Mouse (Mus musculus) hindbrain, embryonic 14.5 days (tissue): Measurements from ENCODE around the gene Cox14. TPM values are rescaled to one million over a fixed set of nuclear protein-coding genes. Genes with fewer than 3 reads are reported as not detected.
A peak's percentile ranks its signal among the peaks of the same experiment; 100 is the strongest.
"Not testable (repeated sequence)": the region's sequence is repeated elsewhere in the genome, so short reads cannot be mapped to it uniquely, and the experiment has no call there.

ENCODE experiments used
- ATAC-seq: fragments of 200-750 bp; cut with Nextera tagmentation; 2 replicates; pipeline ENCODE4 v1.8.0; 2017; ENCODE audit warnings: moderate number of reproducible peaks, mild to moderate bottlenecking, moderate TSS enrichment, moderate library complexity; ENCODE audit not compliant: low FRiP score
- DNase-seq: peaks from one replicate; pipeline ENCODE4 v3.0.0-alpha.2; 2015; ENCODE audit warnings: low spot score
- H3K27ac ChIP-seq: fragments of 300-500 bp; sonication (generic); 2 replicates; pipeline ENCODE4 v1.5.1; 2014; ENCODE audit warnings: mild to moderate bottlenecking, moderate library complexity
- H3K27me3 ChIP-seq: fragments of 300-500 bp; sonication (generic); 2 replicates; pipeline ENCODE4 v1.6.1; 2014; ENCODE audit warnings: mild to moderate bottlenecking, low read length, mixed read lengths; ENCODE audit not compliant: control insufficient read depth, insufficient read depth
- H3K36me3 ChIP-seq: fragments of 300-500 bp; sonication (generic); replicated peaks from 2 replicates; pipeline ENCODE4 v1.6.1; 2014; ENCODE audit not compliant: control insufficient read depth, insufficient read depth
- H3K4me1 ChIP-seq: fragments of 300-500 bp; sonication (generic); replicated peaks from 2 replicates; pipeline ENCODE4 v1.6.1; 2014; ENCODE audit warnings: antibody characterized with exemption, low read length, mixed read lengths; ENCODE audit not compliant: control insufficient read depth, insufficient read depth
- H3K4me2 ChIP-seq: fragments of 300-500 bp; sonication (generic); replicated peaks from 2 replicates; pipeline ENCODE4 v1.6.1; 2014; ENCODE audit warnings: mild to moderate bottlenecking, moderate library complexity
- H3K4me3 ChIP-seq: fragments of 300-500 bp; sonication (generic); replicated peaks from 2 replicates; pipeline ENCODE4 v1.5.1; 2014; ENCODE audit warnings: mild to moderate bottlenecking, low read length
- H3K9ac ChIP-seq: fragments of 300-500 bp; sonication (generic); 2 replicates; pipeline ENCODE4 v1.6.1; 2014
- H3K9me3 ChIP-seq: fragments of 300-500 bp; sonication (generic); 2 replicates; pipeline ENCODE4 v1.6.1; 2016; ENCODE audit warnings: low read length; ENCODE audit not compliant: control insufficient read depth
- WGBS: fragments of 180-500 bp; shearing (Covaris S2); extraction: QIAGEN DNeasy Blood & Tissue Kit; methylation state at CpG from one replicate; pipeline ENCODE4 v1.1.7; 2014; 5-methylcytosine and 5-hydroxymethylcytosine counted together
- polyA plus RNA-seq: library from polyadenylated mRNA; unstranded; fragments of >200 nt; fragmentation: Nextera tagmentation; extraction: Ambion mirVana; gene quantifications from 2 replicates; pipeline ENCODE4 v1.2.1, GENCODE M21; 2014

Cox14 gene
- polyA plus RNA-seq, 1 experiment from 2014 or later: 202 TPM

- Histone ChIP-seq H3K27ac (no peak overlapping the region), H3K4me1 (no peaks in the 10 kb centered on the region), H3K9me3 (no peaks in the 10 kb centered on the region), H3K36me3 (peaks cover 69% of the 10 kb centered on the region), H3K27me3 (no peaks in the 10 kb centered on the region), H3K4me3 (no peak overlapping the region), H3K4me2 (no peak overlapping the region), H3K9ac (no peak overlapping the region)
- ATAC-seq (no peak), DNase-seq (no peak)
- 45% methylated on average over 2 of the region's 2 CpGs for WGBS
Measured at GRCm38 (mm10) chr15:99697309-99697708, 28.1 kb upstream of the Cox14 start.

- no peak overlapping the region for H3K4me3 ChIP-seq
- no peak for ATAC-seq
- H3K9me3 ChIP-seq: no peaks in the 10 kb centered on the region
- no peak overlapping the region for H3K4me2 ChIP-seq
- H3K27ac ChIP-seq: no peak overlapping the region
- no peak overlapping the region; the same call in 1 of the 2 replicates for H3K9ac ChIP-seq
- peaks cover 68% of the 10 kb centered on the region for H3K36me3 ChIP-seq
- WGBS: 44% methylated on average over 20 of the region's 20 CpGs
- DNase-seq: no peak
- H3K27me3 ChIP-seq: no peaks in the 10 kb centered on the region
- peaks cover 10% of the 10 kb centered on the region for H3K4me1 ChIP-seq
Measured at GRCm38 (mm10) chr15:99698533-99699085, 26.8 kb upstream of the Cox14 start.

GRCm38 (mm10) chr15:99699715-99700114 lies 25.7 kb upstream of the Cox14 start:
- Histone ChIP-seq H3K4me2 (no peak overlapping the region), H3K9ac (no peak overlapping the region), H3K9me3 (no peaks in the 10 kb centered on the region), H3K27me3 (no peaks in the 10 kb centered on the region), H3K36me3 (peaks cover 76% of the 10 kb centered on the region), H3K27ac (no peak overlapping the region), H3K4me1 (peaks cover 21% of the 10 kb centered on the region), H3K4me3 (no peak overlapping the region)
- DNase-seq (no peak), ATAC-seq (no peak)
- 84% methylated on average over 10 of the region's 10 CpGs for WGBS

- WGBS: 90% methylated on average over 18 of the region's 18 CpGs
- no peaks in the 10 kb centered on the region for H3K27me3 ChIP-seq
- peaks cover 75% of the 10 kb centered on the region for H3K36me3 ChIP-seq
- DNase-seq (no peak), ATAC-seq (no peak)
- no peak overlapping the region for H3K27ac ChIP-seq
- H3K4me3 ChIP-seq: no peak overlapping the region
- H3K4me2 ChIP-seq: no peak overlapping the region
- peaks cover 24% of the 10 kb centered on the region for H3K4me1 ChIP-seq
- no peaks in the 10 kb centered on the region for H3K9me3 ChIP-seq
- H3K9ac ChIP-seq: no peak overlapping the region
Measured at GRCm38 (mm10) chr15:99700219-99701106, 25.0 kb upstream of the Cox14 start.

- not testable (repeated sequence) for DNase-seq, ATAC-seq, H3K27me3 ChIP-seq, H3K9me3 ChIP-seq
- Histone ChIP-seq H3K4me1 (peaks cover 24% of the 10 kb centered on the region), H3K36me3 (peaks cover 74% of the 10 kb centered on the region), H3K27ac (peak overlapping the region; percentile 96), H3K4me2 (peak overlapping the region; percentile 98), H3K9ac (peak overlapping the region; percentile 89), H3K4me3 (peak overlapping the region; percentile 63)
- 49% methylated on average over 16 of the region's 16 CpGs for WGBS
Measured at GRCm38 (mm10) chr15:99701640-99701998, 23.8 kb upstream of the Cox14 start.

- peak; percentile 96 for ATAC-seq
- peak within 1 kb of the TSS; percentile 98 for H3K4me2 ChIP-seq
- H3K9ac ChIP-seq: peak within 1 kb of the TSS; percentile 89
- H3K4me1 ChIP-seq: peaks cover 24% of the 10 kb centered on the region
- WGBS: 1% methylated on average over 46 of the region's 71 CpGs
- DNase-seq: peak; percentile 95
- no peaks in the 10 kb centered on the region for H3K9me3 ChIP-seq
- H3K4me3 ChIP-seq: peak within 1 kb of the TSS; percentile 63
- H3K27me3 ChIP-seq: no peaks in the 10 kb centered on the region
- H3K36me3 ChIP-seq: peaks cover 74% of the 10 kb centered on the region
- peak within 1 kb of the TSS; percentile 96 for H3K27ac ChIP-seq
Measured at GRCm38 (mm10) chr15:99701999-99702900, 23.2 kb upstream of the Cox14 start, which contains the start of gene Smarcd1. Gene Smarcd1 (plus strand): TSS chr15:99702129.

GRCm38 (mm10) chr15:99703104-99703503 lies 22.3 kb upstream of the Cox14 start:
- H3K4me1 ChIP-seq: peaks cover 24% of the 10 kb centered on the region
- WGBS: 55% methylated on average over 9 of the region's 9 CpGs
- peak overlapping the region; percentile 98 for H3K4me2 ChIP-seq
- DNase-seq: no peak
- H3K27me3 ChIP-seq: no peaks in the 10 kb centered on the region
- peak overlapping the region; percentile 63 for H3K4me3 ChIP-seq
- H3K27ac ChIP-seq: peak overlapping the region; percentile 96
- no peak for ATAC-seq
- no peaks in the 10 kb centered on the region for H3K9me3 ChIP-seq
- H3K36me3 ChIP-seq: peaks cover 74% of the 10 kb centered on the region
- H3K9ac ChIP-seq: peak overlapping the region; percentile 89

GRCm38 (mm10) chr15:99703676-99704040 lies 21.8 kb upstream of the Cox14 start:
- no peak for ATAC-seq
- 62% methylated on average over 5 of the region's 5 CpGs for WGBS
- DNase-seq: no peak
- peak overlapping the region; percentile 63 for H3K4me3 ChIP-seq
- no peaks in the 10 kb centered on the region for H3K9me3 ChIP-seq
- H3K36me3 ChIP-seq: peaks cover 74% of the 10 kb centered on the region
- peak overlapping the region; percentile 98 for H3K4me2 ChIP-seq
- no peaks in the 10 kb centered on the region for H3K27me3 ChIP-seq
- peaks cover 24% of the 10 kb centered on the region for H3K4me1 ChIP-seq
- peak overlapping the region; percentile 89 for H3K9ac ChIP-seq
- peak overlapping the region; percentile 96 for H3K27ac ChIP-seq
